Mouse (Mus musculus) gastrocnemius, adult 8-10 months (tissue): Measurements from ENCODE around the gene Shc4. TPM values are rescaled to one million over a fixed set of nuclear protein-coding genes. Genes with fewer than 3 reads are reported as not detected.

Source experiments
- DNase-seq, 2 experiments: peaks; one replicate each; pipeline ENCODE4 v3.0.0; 2022; ENCODE audit warnings: low spot score in 2 of 2
- total RNA-seq, 4 experiments: library from RNA; stranded (reverse); gene quantifications; 2 replicates each; pipeline ENCODE4 v1.2.4; 2022

Shc4 gene
- under 1 TPM; 0.75 to 0.99 (median 0.82) TPM for total RNA-seq

DNA sequence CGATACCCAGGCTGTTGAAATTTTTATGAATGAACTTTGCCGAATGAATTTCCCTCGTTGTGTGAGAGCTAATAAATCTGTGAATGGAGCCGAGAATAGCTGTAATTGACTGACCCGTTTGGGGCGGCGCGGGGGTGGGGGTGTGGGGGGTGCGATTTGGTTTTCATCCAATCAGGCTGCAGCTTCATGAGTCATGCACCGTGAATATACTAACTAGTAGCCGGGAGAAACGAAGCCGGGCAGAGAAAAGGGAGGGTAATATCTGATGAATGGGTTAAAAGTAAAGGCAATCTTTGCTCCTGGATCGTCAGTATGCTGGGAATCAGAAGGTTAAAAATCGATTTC lies at the start of gene Shc4:
Shc4 (minus strand) TSS at position 63 of the 345 bp plus-strand sequence.
- no peak for DNase-seq

DNA sequence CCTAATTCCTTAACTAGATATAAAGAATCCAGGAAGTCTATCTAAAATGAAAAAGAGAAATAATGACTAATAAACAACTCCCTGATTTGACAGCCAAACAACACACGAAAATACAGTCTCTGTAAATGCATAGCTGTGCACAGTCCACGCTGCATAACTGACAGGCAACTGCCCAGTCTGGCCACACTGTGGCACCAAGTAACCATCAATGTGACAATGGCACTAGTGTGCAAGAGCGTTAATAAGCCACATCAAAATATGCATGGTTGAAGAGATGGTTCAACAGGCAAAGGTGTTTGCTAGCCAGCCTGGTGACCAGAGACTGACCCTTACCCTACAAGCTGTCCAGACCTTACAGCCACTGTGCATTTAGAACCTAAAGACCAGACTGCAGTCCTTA lies 41.1 kb upstream of the Shc4 start:
- no peak for DNase-seq

- no peak for DNase-seq
Observed at GRCm38 (mm10) chr2:125764531-125764930, 40.6 kb upstream of the Shc4 start.

DNA sequence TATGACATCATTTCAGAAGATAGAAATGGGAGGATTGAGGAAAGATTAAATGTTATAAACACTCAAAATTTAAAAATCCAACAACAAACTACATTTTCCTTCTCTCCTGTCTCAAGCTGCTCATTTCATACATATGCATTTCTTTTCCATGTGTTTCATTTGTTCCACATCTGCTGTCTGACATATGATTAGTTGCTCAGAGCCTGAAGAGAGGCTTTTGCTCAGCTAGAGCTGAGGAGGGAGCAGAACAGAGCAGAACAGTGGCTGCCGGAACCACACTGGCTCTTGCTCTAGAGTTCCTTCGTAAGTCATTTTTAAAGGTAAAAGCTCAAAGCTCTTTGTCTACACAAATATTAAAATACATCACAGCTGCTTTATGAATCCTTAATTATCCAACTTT lies 25.4 kb upstream of the Shc4 start:
- no peak for DNase-seq

GRCm38 (mm10) chr2:125739338-125739737 lies 15.4 kb upstream of the Shc4 start:
- DNase-seq = no peak

- no peak for DNase-seq
Observed at GRCm38 (mm10) chr2:125738718-125739117, 14.8 kb upstream of the Shc4 start.

GRCm38 (mm10) chr2:125736025-125736343 lies 12.0 kb upstream of the Shc4 start:
- no peak for DNase-seq

DNA sequence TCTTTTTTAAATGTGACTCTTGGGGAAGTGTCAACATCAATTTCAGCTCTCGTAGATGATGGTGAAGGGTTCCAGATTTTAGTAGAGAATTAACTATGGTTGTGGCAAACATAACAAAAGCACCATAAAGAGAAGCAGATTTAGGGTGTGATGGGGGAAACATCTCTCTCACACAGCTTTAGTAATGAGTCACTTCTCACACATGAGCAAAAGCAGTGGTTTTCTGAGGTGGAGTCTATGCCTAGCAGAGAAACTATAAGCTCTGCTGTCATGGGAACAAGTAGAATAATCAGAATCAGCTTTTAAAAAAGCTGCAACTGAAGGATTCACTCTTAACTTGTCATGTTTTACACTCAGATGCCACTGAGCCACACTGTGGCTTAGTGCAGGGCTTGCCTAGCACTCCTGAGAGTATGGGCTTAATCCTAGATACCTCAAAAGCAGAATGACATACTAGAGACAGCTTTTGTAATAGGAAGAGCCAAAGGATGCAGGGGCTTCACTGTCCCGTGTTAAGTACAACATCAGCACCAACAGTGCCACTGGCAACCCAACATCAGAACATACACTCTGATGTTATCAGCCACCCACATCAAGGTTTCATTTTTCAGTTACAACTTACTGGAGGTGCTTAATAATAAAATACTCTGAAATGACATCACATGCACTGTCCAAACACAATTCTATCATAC lies 11.5 kb upstream of the Shc4 start:
- no peak for DNase-seq

- DNase-seq = no peak
Observed at GRCm38 (mm10) chr2:125734741-125735140, 10.8 kb upstream of the Shc4 start.

- DNase-seq = peak; percentile 89 to 92
Observed at GRCm38 (mm10) chr2:125731763-125732560, 8.0 kb upstream of the Shc4 start.

DNA sequence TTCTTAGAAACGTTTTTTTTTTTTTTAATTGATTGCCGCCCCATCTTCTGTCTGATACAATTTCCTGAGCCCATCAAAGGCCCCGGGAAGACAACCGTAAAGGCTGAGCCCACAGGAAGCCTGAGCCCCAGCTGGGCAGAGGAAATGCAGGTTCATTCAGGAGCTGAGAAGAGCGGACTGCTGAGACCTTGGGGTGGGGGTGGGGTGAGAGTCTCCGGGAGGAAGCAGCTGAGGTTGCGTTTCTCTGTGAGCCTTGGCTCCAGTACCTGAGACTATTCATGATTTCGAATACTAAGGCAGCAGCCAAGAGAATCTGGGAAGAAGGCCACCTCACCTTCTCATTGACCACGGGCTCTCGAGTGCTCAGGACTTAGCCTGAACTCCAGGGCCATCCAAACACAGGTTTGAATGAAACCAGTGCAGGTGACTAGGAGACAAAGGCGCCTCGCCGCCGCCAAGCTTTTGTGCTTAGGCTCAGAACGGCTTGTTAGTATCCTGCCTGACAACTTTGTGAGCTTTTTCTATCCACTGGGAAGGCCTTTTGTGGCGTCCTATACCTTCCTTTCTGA lies 682 bp upstream of the Shc4 start:
- peak in 1 of 2 experiments; percentile 15 for DNase-seq

DNA sequence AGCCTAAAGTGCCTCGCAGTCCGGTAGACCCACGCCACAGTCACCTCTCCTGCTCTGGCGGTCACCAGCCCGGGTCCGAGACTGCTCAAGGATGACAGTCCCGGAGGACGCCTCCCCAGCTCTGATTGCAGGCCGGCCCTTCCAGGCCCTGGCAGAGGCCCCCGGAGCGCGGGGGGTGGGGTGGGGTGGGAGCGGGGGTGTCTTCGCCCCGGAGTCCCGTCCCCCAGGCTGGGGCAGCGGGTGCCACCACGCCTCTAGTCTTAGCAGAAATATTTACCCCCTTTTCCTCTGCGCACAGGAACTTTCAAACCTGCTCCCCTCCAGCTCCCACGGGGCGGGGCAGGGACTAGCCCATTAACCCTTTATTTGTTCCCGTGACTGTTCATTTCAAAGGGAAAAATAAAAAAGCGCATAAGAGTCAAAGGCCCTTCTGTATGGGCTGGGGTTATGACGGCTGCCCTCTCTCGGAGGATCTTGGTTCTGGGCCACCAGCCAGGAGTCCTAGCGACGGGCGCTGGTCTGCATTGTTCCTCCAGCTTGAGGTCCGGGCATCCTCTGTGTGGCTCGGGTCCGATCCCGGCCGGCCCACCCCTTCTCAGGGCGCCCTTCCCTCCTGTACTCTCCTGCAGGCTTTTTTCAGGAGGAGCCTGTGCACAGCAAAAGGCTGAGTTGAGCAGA lies 401 bp downstream of the Shc4 start:
- peak in 1 of 2 experiments; percentile 21 for DNase-seq

GRCm38 (mm10) chr2:125723086-125723407 lies 901 bp downstream of the Shc4 start:
- no peak for DNase-seq

GRCm38 (mm10) chr2:125716599-125716998 lies 7.3 kb downstream of the Shc4 start:
- DNase-seq = no peak

DNA sequence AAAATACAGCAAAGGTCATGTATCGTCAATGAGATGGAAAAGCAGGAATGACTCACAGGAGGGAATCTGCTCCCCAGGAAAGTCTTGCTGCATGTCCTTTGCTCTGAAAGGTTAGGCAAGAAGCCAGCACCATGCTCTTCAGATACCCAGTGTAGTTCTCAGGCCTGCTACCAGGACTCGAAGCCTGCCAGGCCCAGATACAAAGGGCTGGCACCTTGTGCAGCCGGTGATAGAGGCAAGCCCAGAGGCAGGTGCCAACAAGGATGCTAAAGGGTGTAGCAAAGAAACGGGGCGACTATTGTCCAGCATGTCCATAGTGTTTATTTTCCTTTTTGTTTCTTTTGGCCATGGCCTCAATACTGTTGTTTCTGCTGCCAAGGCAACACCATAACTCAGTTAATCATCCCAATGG lies 17.4 kb downstream of the Shc4 start:
- no peak for DNase-seq

GRCm38 (mm10) chr2:125704907-125705631 lies 18.9 kb downstream of the Shc4 start:
- DNase-seq = no peak

GRCm38 (mm10) chr2:125702851-125703250 lies 21.1 kb downstream of the Shc4 start:
- DNase-seq = no peak

DNA sequence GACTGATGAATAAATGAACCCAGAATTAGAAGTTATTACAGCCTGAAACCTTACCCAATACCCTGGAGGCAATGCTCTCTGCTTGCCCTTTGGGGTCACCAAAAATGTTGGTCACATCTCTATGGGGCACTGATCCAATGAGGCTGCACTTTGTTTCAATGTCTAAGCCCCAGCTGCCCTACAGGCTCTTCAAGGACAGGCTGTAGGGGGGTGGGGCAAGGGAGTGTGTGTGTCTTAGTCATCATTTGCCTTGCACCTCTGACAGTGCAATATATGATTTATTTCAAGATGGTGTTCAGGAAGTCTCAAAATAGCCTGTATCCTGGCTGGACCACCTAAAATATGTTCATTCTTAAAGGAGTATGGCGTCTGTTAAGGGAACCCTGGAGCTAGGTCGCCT lies 22.3 kb downstream of the Shc4 start:
- no peak for DNase-seq

GRCm38 (mm10) chr2:125696219-125696618 lies 27.7 kb downstream of the Shc4 start:
- DNase-seq = no peak

DNA sequence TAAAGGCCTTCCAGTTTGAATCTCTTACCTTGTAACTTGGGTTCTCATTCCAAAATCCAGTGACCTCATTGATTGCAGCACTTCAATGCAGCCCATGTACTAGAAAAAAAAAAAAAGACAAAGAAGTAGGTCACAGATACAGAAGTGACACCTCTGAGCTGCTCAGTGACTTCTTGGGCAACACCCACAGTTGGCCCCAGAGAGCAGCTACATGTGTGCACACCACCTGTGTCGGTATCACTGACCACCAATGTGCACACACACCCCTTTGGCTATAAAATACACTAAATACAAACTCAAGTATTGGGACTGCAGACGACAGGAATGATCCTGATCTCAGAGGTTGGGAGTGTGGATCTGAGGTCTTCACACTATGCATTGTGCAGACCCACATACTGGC lies 29.1 kb downstream of the Shc4 start:
- no peak for DNase-seq

GRCm38 (mm10) chr2:125692010-125692409 lies 31.9 kb downstream of the Shc4 start:
- DNase-seq = no peak
